Comparison of ENCODE assay signal across 12 mouse cellular contexts in the genomic region with DNA sequence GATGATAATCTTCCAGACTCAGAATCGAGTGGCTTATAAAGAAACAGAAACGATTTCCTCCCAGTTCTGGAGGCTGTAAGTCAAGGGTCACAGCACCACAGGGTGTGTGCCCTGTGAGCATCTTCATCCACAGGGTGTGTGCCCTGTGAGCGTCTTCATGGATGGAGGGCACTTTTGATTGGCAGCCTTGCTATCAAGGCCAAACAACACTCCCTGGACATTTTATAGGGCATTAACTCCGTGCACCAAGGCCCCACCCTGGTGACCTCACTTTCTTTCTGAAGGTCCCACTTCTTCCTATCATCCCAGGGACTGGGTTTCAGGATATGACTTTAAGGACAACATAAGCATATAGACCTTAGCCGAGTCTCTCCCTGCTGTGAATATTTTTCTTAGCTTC.
"Had no signal": no experiment of that assay in that cellular context is flagged by ENCODE, and none has a peak within 500 bp of the region (broad histone marks: within the 10 kb centered on the region; RNA-seq: fewer than 3 reads in every experiment).

No protein-coding gene starts in this region.

- DNase-seq: kidney, adult 11 months; kidney, adult 9 months; kidney, postnatal 14 days; liver; lung, adult 18-20 months; lung, postnatal 36 days; spleen, adult 18-20 months; thymus, adult 18-20 months; thymus, postnatal 14 days had no signal

- H3K27ac ChIP-seq: hindbrain, postnatal 0 days; limb, embryonic 12.5 days; liver, embryonic 14.5 days had no signal

- H3K4me1 ChIP-seq: limb, embryonic 12.5 days had no signal

- H3K36me3 ChIP-seq: limb, embryonic 12.5 days had no signal

- H3K4me3 ChIP-seq: limb, embryonic 12.5 days had no signal

- H3K9ac ChIP-seq: limb, embryonic 12.5 days; liver, embryonic 14.5 days had no signal

- H3K4me2 ChIP-seq: limb, embryonic 12.5 days had no signal

- ATAC-seq: hindbrain, postnatal 0 days had no signal

- H3K9me3 ChIP-seq: limb, embryonic 12.5 days had no signal
